Mouse (Mus musculus) midbrain, embryonic 13.5 days (tissue): Measurements from ENCODE around the gene Coa7. TPM values are rescaled to one million over a fixed set of nuclear protein-coding genes. Genes with fewer than 3 reads are reported as not detected.

Source experiments
- ATAC-seq: fragments of 200-750 bp; cut with Nextera tagmentation; 2 replicates; pipeline ENCODE4 v1.8.0; 2017; ENCODE audit warnings: mild to moderate bottlenecking, moderate TSS enrichment, moderate library complexity
- H3K27ac ChIP-seq: fragments of 300-500 bp; sonication (generic); 2 replicates; pipeline ENCODE4 v1.5.1; 2015; ENCODE audit warnings: inconsistent platforms, mild to moderate bottlenecking, moderate library complexity
- H3K27me3 ChIP-seq: fragments of 300-500 bp; sonication (generic); 2 replicates; pipeline ENCODE4 v1.6.1; 2015; ENCODE audit warnings: mild to moderate bottlenecking, inconsistent platforms
- H3K36me3 ChIP-seq: fragments of 300-500 bp; sonication (generic); 2 replicates; pipeline ENCODE4 v1.6.1; 2015; ENCODE audit warnings: mild to moderate bottlenecking, inconsistent platforms
- H3K4me1 ChIP-seq: fragments of 300-500 bp; sonication (generic); replicated peaks from 2 replicates; pipeline ENCODE4 v1.6.1; 2015; ENCODE audit warnings: inconsistent platforms
- H3K4me2 ChIP-seq: fragments of 300-500 bp; sonication (generic); replicated peaks from 2 replicates; pipeline ENCODE4 v1.6.1; 2015; ENCODE audit warnings: moderate library complexity, mild to moderate bottlenecking, inconsistent platforms
- H3K4me3 ChIP-seq: fragments of 300-500 bp; sonication (generic); replicated peaks from 2 replicates; pipeline ENCODE4 v1.5.1; 2015; ENCODE audit warnings: mild to moderate bottlenecking, inconsistent platforms
- H3K9ac ChIP-seq: fragments of 300-500 bp; sonication (generic); replicated peaks from 2 replicates; pipeline ENCODE4 v1.6.1; 2015; ENCODE audit warnings: mild to moderate bottlenecking, inconsistent platforms
- H3K9me3 ChIP-seq: fragments of 300-500 bp; sonication (generic); 2 replicates; pipeline ENCODE4 v1.6.1; 2016; ENCODE audit warnings: mild to moderate bottlenecking, inconsistent platforms
- WGBS: fragments of 180-500 bp; shearing (Covaris S2); methylation state at CpG from one replicate; pipeline ENCODE4 v1.1.7; 2015; 5-methylcytosine and 5-hydroxymethylcytosine counted together
- polyA plus RNA-seq: library from polyadenylated mRNA; unstranded; fragments of >200 nt; fragmentation: Nextera tagmentation; extraction: Ambion mirVana; gene quantifications from 2 replicates; pipeline ENCODE4 v1.2.1, GENCODE M21; 2015

Gene Coa7
- polyA plus RNA-seq, 1 experiment from 2014 or later, result 49.5 TPM

- Histone ChIP-seq H3K9ac (no peak overlapping the region), H3K4me1 (peaks cover 8% of the 10 kb centered on the region), H3K4me3 (no peak overlapping the region), H3K27ac (no peak overlapping the region), H3K9me3 (no peaks in the 10 kb centered on the region), H3K4me2 (no peak overlapping the region), H3K36me3 (no peaks in the 10 kb centered on the region), H3K27me3 (no peaks in the 10 kb centered on the region)
- ATAC-seq, result no peak
- WGBS, result 74% methylated on average over 5 of the region's 5 CpGs
Measured at GRCm38 (mm10) chr4:108323588-108323987, 4.4 kb upstream of the Coa7 start.

GRCm38 (mm10) chr4:108327071-108327579 is 815 bp upstream of the Coa7 start:
- peak overlapping the region; percentile 65 for H3K4me2 ChIP-seq
- 32% methylated on average over 6 of the region's 6 CpGs for WGBS
- H3K4me1 ChIP-seq, result peaks cover 19% of the 10 kb centered on the region

GRCm38 (mm10) chr4:108329840-108330239 is 1.9 kb downstream of the Coa7 start:
- Histone ChIP-seq H3K4me3 (no peak overlapping the region), H3K36me3 (peaks cover 26% of the 10 kb centered on the region), H3K9me3 (no peaks in the 10 kb centered on the region), H3K27me3 (no peaks in the 10 kb centered on the region), H3K4me2 (no peak overlapping the region), H3K9ac (no peak overlapping the region), H3K4me1 (peaks cover 19% of the 10 kb centered on the region), H3K27ac (no peak overlapping the region)
- no peak for ATAC-seq
- WGBS, result 98% methylated on average over 6 of the region's 6 CpGs

More at GRCm38 (mm10) chr4:108327071-108327579, 815 bp upstream of the Coa7 start:
- peaks cover 9% of the 10 kb centered on the region for H3K36me3 ChIP-seq
- H3K27ac ChIP-seq, result peak overlapping the region; percentile 95
- ATAC-seq, result peak; percentile 15
- H3K9me3 ChIP-seq, result no peaks in the 10 kb centered on the region
- no peaks in the 10 kb centered on the region for H3K27me3 ChIP-seq
- H3K4me3 ChIP-seq, result peak overlapping the region; percentile 62
- H3K9ac ChIP-seq, result peak overlapping the region; percentile 64

- no peaks in the 10 kb centered on the region for H3K27me3 ChIP-seq
- H3K36me3 ChIP-seq, result peaks cover 47% of the 10 kb centered on the region
- no peak overlapping the region for H3K27ac ChIP-seq
- H3K4me1 ChIP-seq, result peaks cover 18% of the 10 kb centered on the region
- 0 out of 2 replicates have a peak overlapping the region, but pooled peaks have one; percentile 10 for H3K9ac ChIP-seq
- no peaks in the 10 kb centered on the region for H3K9me3 ChIP-seq
- no peak overlapping the region for H3K4me3 ChIP-seq
- 88% methylated on average over 9 of the region's 9 CpGs for WGBS
- no peak overlapping the region for H3K4me2 ChIP-seq
- no peak for ATAC-seq
Measured at GRCm38 (mm10) chr4:108332041-108332440, 4.1 kb downstream of the Coa7 start.

GRCm38 (mm10) chr4:108335413-108335812 is 7.5 kb downstream of the Coa7 start:
- WGBS, result 95% methylated on average over 6 of the region's 6 CpGs
- Histone ChIP-seq H3K27me3 (no peaks in the 10 kb centered on the region), H3K36me3 (peaks cover 58% of the 10 kb centered on the region), H3K27ac (no peak overlapping the region), H3K4me3 (no peak overlapping the region), H3K9me3 (no peaks in the 10 kb centered on the region), H3K9ac (no peak overlapping the region), H3K4me2 (no peak overlapping the region), H3K4me1 (peaks cover 13% of the 10 kb centered on the region)
- no peak for ATAC-seq

GRCm38 (mm10) chr4:108336765-108337164 is 8.8 kb downstream of the Coa7 start:
- peaks cover 13% of the 10 kb centered on the region for H3K4me1 ChIP-seq
- H3K4me3 ChIP-seq, result no peak overlapping the region
- H3K36me3 ChIP-seq, result peaks cover 58% of the 10 kb centered on the region
- H3K9ac ChIP-seq, result no peak overlapping the region
- ATAC-seq, result no peak
- no peaks in the 10 kb centered on the region for H3K9me3 ChIP-seq
- no peak overlapping the region for H3K27ac ChIP-seq
- H3K4me2 ChIP-seq, result no peak overlapping the region
- H3K27me3 ChIP-seq, result no peaks in the 10 kb centered on the region
- 82% methylated on average over 2 of the region's 2 CpGs for WGBS

GRCm38 (mm10) chr4:108337817-108338216 is 9.9 kb downstream of the Coa7 start:
- WGBS, result 34% methylated on average over 3 of the region's 3 CpGs
- H3K4me3 ChIP-seq, result no peak overlapping the region
- no peaks in the 10 kb centered on the region for H3K9me3 ChIP-seq
- H3K9ac ChIP-seq, result no peak overlapping the region
- no peak overlapping the region for H3K4me2 ChIP-seq
- peaks cover 13% of the 10 kb centered on the region for H3K4me1 ChIP-seq
- H3K36me3 ChIP-seq, result peaks cover 49% of the 10 kb centered on the region
- no peaks in the 10 kb centered on the region for H3K27me3 ChIP-seq
- peak overlapping the region; percentile 51; the same call in 1 of the 2 replicates for H3K27ac ChIP-seq
- no peak for ATAC-seq

- Histone ChIP-seq H3K36me3 (peaks cover 45% of the 10 kb centered on the region), H3K4me3 (no peak overlapping the region), H3K9me3 (no peaks in the 10 kb centered on the region), H3K9ac (no peak overlapping the region; the same call in 1 of the 2 replicates), H3K4me1 (peaks cover 13% of the 10 kb centered on the region), H3K4me2 (no peak overlapping the region), H3K27ac (peak overlapping the region; percentile 51), H3K27me3 (no peaks in the 10 kb centered on the region)
- no peak; the same call in 1 of the 2 replicates for ATAC-seq
- 55% methylated on average over 9 of the region's 9 CpGs for WGBS
Measured at GRCm38 (mm10) chr4:108338321-108338733, 10.4 kb downstream of the Coa7 start.

GRCm38 (mm10) chr4:108338811-108339210 is 10.9 kb downstream of the Coa7 start:
- Histone ChIP-seq H3K4me1 (peaks cover 13% of the 10 kb centered on the region), H3K36me3 (peaks cover 42% of the 10 kb centered on the region), H3K4me2 (no peak overlapping the region), H3K9me3 (no peaks in the 10 kb centered on the region), H3K9ac (no peak overlapping the region; the same call in 1 of the 2 replicates), H3K27ac (peak overlapping the region; percentile 51), H3K4me3 (no peak overlapping the region), H3K27me3 (no peaks in the 10 kb centered on the region)
- 57% methylated on average over 10 of the region's 10 CpGs for WGBS
- ATAC-seq, result peak; percentile 40

- Histone ChIP-seq H3K36me3 (peaks cover 38% of the 10 kb centered on the region), H3K9ac (no peak overlapping the region; the same call in 1 of the 2 replicates), H3K27me3 (no peaks in the 10 kb centered on the region), H3K4me2 (no peak overlapping the region), H3K4me1 (peaks cover 15% of the 10 kb centered on the region), H3K9me3 (no peaks in the 10 kb centered on the region), H3K4me3 (no peak overlapping the region), H3K27ac (peak overlapping the region; percentile 51)
- WGBS, result 17% methylated on average over 4 of the region's 4 CpGs
- peak; percentile 89 for ATAC-seq
Measured at GRCm38 (mm10) chr4:108339277-108339690, 11.3 kb downstream of the Coa7 start.

GRCm38 (mm10) chr4:108344631-108345083 is 16.7 kb downstream of the Coa7 start:
- Histone ChIP-seq H3K4me1 (peaks cover 29% of the 10 kb centered on the region), H3K4me3 (no peak overlapping the region), H3K36me3 (no peaks in the 10 kb centered on the region), H3K9ac (peak overlapping the region; percentile 21; the same call in 1 of the 2 replicates), H3K9me3 (no peaks in the 10 kb centered on the region), H3K27ac (peak overlapping the region; percentile 80), H3K27me3 (no peaks in the 10 kb centered on the region), H3K4me2 (no peak overlapping the region; the same call in 1 of the 2 replicates)
- 0 out of 2 replicates have a peak, but pooled peaks have one; percentile 38 for ATAC-seq
- 8% methylated on average over 7 of the region's 7 CpGs for WGBS

- no peak overlapping the region for H3K4me3 ChIP-seq
- no peak for ATAC-seq
- 18% methylated on average over 5 of the region's 5 CpGs for WGBS
- no peaks in the 10 kb centered on the region for H3K27me3 ChIP-seq
- no peaks in the 10 kb centered on the region for H3K9me3 ChIP-seq
- H3K36me3 ChIP-seq, result no peaks in the 10 kb centered on the region
- H3K27ac ChIP-seq, result no peak overlapping the region
- no peak overlapping the region for H3K4me2 ChIP-seq
- no peak overlapping the region for H3K9ac ChIP-seq
- H3K4me1 ChIP-seq, result peaks cover 39% of the 10 kb centered on the region
Measured at GRCm38 (mm10) chr4:108345826-108346225, 17.9 kb downstream of the Coa7 start.
